Mouse (Mus musculus) v-Abl transformed pro-B cells (cell line): Measurements from ENCODE around the gene Tmem120b.

Source experiments
- in situ Hi-C, 2 experiments: fragments of 400-800 bp; cut with MboI; formaldehyde crosslinking; loops; one replicate each; pipeline ENCODE4 v1.15.1; 2025; ENCODE audit not compliant: unreplicated experiment in 2 of 2

Gene Tmem120b

GRCm38 (mm10) chr5:123149451-123150400 lies 81.5 kb downstream of the Tmem120b start:
- in situ Hi-C loops, result loop anchor here in 1 of 2 experiments (10.0 to 25.0 kb wide), 2 partner anchors 175 to 187 kb away; no protein-coding TSS in a partner anchor

GRCm38 (mm10) chr5:123150641-123151040 lies 82.4 kb downstream of the Tmem120b start:
- in situ Hi-C loops, result loop anchor here in 1 of 2 experiments (25.0 kb wide), 1 partner anchor 188 kb away; no protein-coding TSS in a partner anchor

GRCm38 (mm10) chr5:123151077-123151476 lies 82.9 kb downstream of the Tmem120b start:
- in situ Hi-C loops, result loop anchor here in 1 of 2 experiments (25.0 kb wide), 1 partner anchor 189 kb away; no protein-coding TSS in a partner anchor

- in situ Hi-C loops, result loop anchor here in 1 of 2 experiments (25.0 kb wide), 1 partner anchor 190 kb away; no protein-coding TSS in a partner anchor
These were observed 83.6 kb downstream of the Tmem120b start for GRCm38 (mm10) chr5:123151707-123152362.

GRCm38 (mm10) chr5:123152901-123153300 lies 84.7 kb downstream of the Tmem120b start:
- in situ Hi-C loops, result loop anchor here in 1 of 2 experiments (25.0 kb wide), 1 partner anchor 191 kb away; no protein-coding TSS in a partner anchor

GRCm38 (mm10) chr5:123155425-123155824 lies 87.2 kb downstream of the Tmem120b start:
- in situ Hi-C loops, result loop anchor here in 1 of 2 experiments (25.0 kb wide), 1 partner anchor 193 kb away; no protein-coding TSS in a partner anchor

GRCm38 (mm10) chr5:123156763-123157162 lies 88.5 kb downstream of the Tmem120b start:
- in situ Hi-C loops, result loop anchor here in 1 of 2 experiments (25.0 kb wide), 1 partner anchor 194 kb away; no protein-coding TSS in a partner anchor

GRCm38 (mm10) chr5:123157972-123158371 lies 89.8 kb downstream of the Tmem120b start:
- in situ Hi-C loops, result loop anchor here in 1 of 2 experiments (25.0 kb wide), 1 partner anchor 196 kb away; no protein-coding TSS in a partner anchor

GRCm38 (mm10) chr5:123159446-123159845 lies 91.2 kb downstream of the Tmem120b start:
- in situ Hi-C loops, result loop anchor here in 1 of 2 experiments (25.0 kb wide), 1 partner anchor 197 kb away; no protein-coding TSS in a partner anchor

- in situ Hi-C loops, result loop anchor here in 1 of 2 experiments (25.0 kb wide), 1 partner anchor 198 kb away; no protein-coding TSS in a partner anchor
These were observed 91.7 kb downstream of the Tmem120b start for GRCm38 (mm10) chr5:123159866-123160265.

- in situ Hi-C loops, result loop anchor here in 1 of 2 experiments (25.0 kb wide), 1 partner anchor 198 kb away; no protein-coding TSS in a partner anchor
These were observed 92.1 kb downstream of the Tmem120b start for GRCm38 (mm10) chr5:123160341-123160740.

GRCm38 (mm10) chr5:123162942-123163341 lies 94.7 kb downstream of the Tmem120b start:
- in situ Hi-C loops, result loop anchor here in 1 of 2 experiments (25.0 kb wide), 1 partner anchor 201 kb away; no protein-coding TSS in a partner anchor

GRCm38 (mm10) chr5:123166437-123166836 lies 98.2 kb downstream of the Tmem120b start:
- in situ Hi-C loops, result loop anchor here in 1 of 2 experiments (25.0 kb wide), 1 partner anchor 204 kb away; no protein-coding TSS in a partner anchor
